Mouse (Mus musculus): ENCODE results near the gene Gm20388.
"Not testable (repeated sequence)": the region's sequence is repeated elsewhere in the genome, so short reads cannot be mapped to it uniquely, and the experiment has no call there.

The Gm20388 gene

GRCm38 (mm10) chr8:123504591-123505195 is 3594.1 kb downstream of the Gm20388 start:
- peak; percentile 63 for DNase-seq (ENCODE audit: low read depth, low spot score)

GRCm38 (mm10) chr8:123505267-123505666 is 3594.6 kb downstream of the Gm20388 start:
- DNase-seq (ENCODE audit: low read depth, low spot score), result no peak

- no peak for DNase-seq (ENCODE audit: low read depth, low spot score)
These were observed 3595.1 kb downstream of the Gm20388 start for GRCm38 (mm10) chr8:123505695-123506094.

- DNase-seq (ENCODE audit: low read depth, low spot score), result no peak
These were observed 3596.5 kb downstream of the Gm20388 start for GRCm38 (mm10) chr8:123507153-123507552.

GRCm38 (mm10) chr8:123510819-123511218 is 3600.2 kb downstream of the Gm20388 start:
- DNase-seq (ENCODE audit: low read depth, low spot score), result no peak

- DNase-seq (ENCODE audit: low read depth, low spot score), result no peak
These were observed 3603.5 kb downstream of the Gm20388 start for GRCm38 (mm10) chr8:123514136-123514535.

GRCm38 (mm10) chr8:123514781-123515539 is 3604.3 kb downstream of the Gm20388 start, which contains the start of gene Dbndd1:
Dbndd1 (minus strand) TSS chr8:123515463.
- peak; percentile 82 for DNase-seq (ENCODE audit: low read depth, low spot score)

GRCm38 (mm10) chr8:123515540-123515897 is 3604.9 kb downstream of the Gm20388 start:
- no peak for DNase-seq (ENCODE audit: low read depth, low spot score)

GRCm38 (mm10) chr8:123516596-123516995 is 3606.0 kb downstream of the Gm20388 start:
- DNase-seq (ENCODE audit: low read depth, low spot score), result no peak

- DNase-seq (ENCODE audit: low read depth, low spot score), result no peak
These were observed 3607.5 kb downstream of the Gm20388 start for GRCm38 (mm10) chr8:123518172-123518571.

- DNase-seq (ENCODE audit: low read depth, low spot score), result peak; percentile 97
These were observed 3608.0 kb downstream of the Gm20388 start, which contains the start of gene Gas8 for GRCm38 (mm10) chr8:123518667-123519066. Gas8 (plus strand) TSS chr8:123518834.

GRCm38 (mm10) chr8:123520048-123520447 is 3609.4 kb downstream of the Gm20388 start:
- not testable (repeated sequence) for DNase-seq (ENCODE audit: low read depth, low spot score)

GRCm38 (mm10) chr8:123527720-123528489 is 3617.3 kb downstream of the Gm20388 start:
- DNase-seq (ENCODE audit: low read depth, low spot score), result no peak

GRCm38 (mm10) chr8:123536242-123536989 is 3625.8 kb downstream of the Gm20388 start:
- DNase-seq (ENCODE audit: low read depth, low spot score), result no peak

GRCm38 (mm10) chr8:123536990-123537380 is 3626.3 kb downstream of the Gm20388 start:
- no peak for DNase-seq (ENCODE audit: low read depth, low spot score)

- not testable (repeated sequence) for DNase-seq (ENCODE audit: low read depth, low spot score)
These were observed 3627.0 kb downstream of the Gm20388 start for GRCm38 (mm10) chr8:123537641-123538040.

- peak; percentile 16 for DNase-seq (ENCODE audit: low read depth, low spot score)
These were observed 3653.6 kb downstream of the Gm20388 start for GRCm38 (mm10) chr8:123564221-123564620.

GRCm38 (mm10) chr8:123575386-123575785 is 3664.7 kb downstream of the Gm20388 start:
- not testable (repeated sequence) for DNase-seq (ENCODE audit: low read depth, low spot score)

GRCm38 (mm10) chr8:123600666-123601172 is 3690.1 kb downstream of the Gm20388 start:
- DNase-seq (ENCODE audit: low read depth, low spot score), result not testable (repeated sequence)

- not testable (repeated sequence) for DNase-seq (ENCODE audit: low read depth, low spot score)
These were observed 3690.8 kb downstream of the Gm20388 start for GRCm38 (mm10) chr8:123601457-123601856.

- not testable (repeated sequence) for DNase-seq (ENCODE audit: low read depth, low spot score)
These were observed 3702.0 kb downstream of the Gm20388 start for GRCm38 (mm10) chr8:123612652-123613051.

All from ES-CJ7 (cell line).